Mouse (Mus musculus): ENCODE measurements at regions not wholly inside any gene's neighbourhood (a gene's known extent, or its start where the extent isn't known, plus 50 kb on each side); places are given as distances from the start of the nearest gene placed in this dataset.
A peak's percentile ranks its signal among the peaks of the same experiment; 100 is the strongest.

- peak; percentile 57 to 65 for DNase-seq
- H3K27me3 ChIP-seq (ENCODE audit: control insufficient read depth, insufficient read depth, low read length) = no peaks in the 10 kb centered on the region
- peaks cover 9% of the 10 kb centered on the region for H3K4me1 ChIP-seq (ENCODE audit: control insufficient read depth, insufficient read depth, low read length)
- no peak overlapping the region for H3K27ac ChIP-seq (ENCODE audit: insufficient read depth, low read length)
- TF ChIP-seq POLR2A (IDR thresholded peaks at IDR 0.05; ENCODE audit: borderline replicate concordance, insufficient read depth, low read length) = no peak
- peak; percentile 75 for TF ChIP-seq CTCF (IDR thresholded peaks at IDR 0.05; ENCODE audit: borderline replicate concordance, insufficient read depth, low read depth, low read length)
- H3K4me3 ChIP-seq (replicated peaks; ENCODE audit: insufficient read depth, low read depth, low read length) = no peak overlapping the region
- 26% methylated on average over 8 of the region's 8 CpGs for WGBS
Observed at GRCm38 (mm10) chr15:87365712-87366361, 178.3 kb upstream of the Fam19a5 start.

DNA sequence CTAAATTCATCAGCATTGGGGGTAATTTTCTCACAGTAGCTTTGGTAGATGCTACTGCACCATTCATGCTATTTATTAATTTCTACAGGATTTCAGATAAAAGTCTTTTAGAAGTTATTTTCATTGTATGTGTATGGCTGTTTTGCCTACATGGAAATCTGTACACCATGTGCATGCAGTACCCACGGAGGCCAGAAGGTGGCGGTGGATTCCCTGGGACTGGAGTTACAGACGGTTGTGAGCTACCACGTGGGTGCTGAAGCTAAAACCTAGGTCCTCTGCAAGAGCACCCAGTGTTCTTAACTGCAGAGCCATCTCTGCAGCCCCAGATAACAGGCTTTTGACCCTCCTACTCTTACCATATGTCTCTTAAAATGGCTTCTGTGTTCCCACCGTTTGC, 176.7 kb upstream of the Fam19a5 start:
- 62% methylated on average over 5 of the region's 5 CpGs for WGBS
- DNase-seq = no peak
- Histone ChIP-seq H3K4me3 (replicated peaks; ENCODE audit: insufficient read depth, low read depth, low read length) (no peak overlapping the region), H3K27me3 (ENCODE audit: control insufficient read depth, insufficient read depth, low read length) (no peaks in the 10 kb centered on the region), H3K27ac (ENCODE audit: insufficient read depth, low read length) (no peak overlapping the region), H3K4me1 (ENCODE audit: control insufficient read depth, insufficient read depth, low read length) (peaks cover 9% of the 10 kb centered on the region)
- TF ChIP-seq CTCF (IDR thresholded peaks at IDR 0.05; ENCODE audit: borderline replicate concordance, insufficient read depth, low read depth, low read length) (peak; percentile 43; the same call in 1 of the 2 replicates), POLR2A (IDR thresholded peaks at IDR 0.05; ENCODE audit: borderline replicate concordance, insufficient read depth, low read length) (no peak)

DNA sequence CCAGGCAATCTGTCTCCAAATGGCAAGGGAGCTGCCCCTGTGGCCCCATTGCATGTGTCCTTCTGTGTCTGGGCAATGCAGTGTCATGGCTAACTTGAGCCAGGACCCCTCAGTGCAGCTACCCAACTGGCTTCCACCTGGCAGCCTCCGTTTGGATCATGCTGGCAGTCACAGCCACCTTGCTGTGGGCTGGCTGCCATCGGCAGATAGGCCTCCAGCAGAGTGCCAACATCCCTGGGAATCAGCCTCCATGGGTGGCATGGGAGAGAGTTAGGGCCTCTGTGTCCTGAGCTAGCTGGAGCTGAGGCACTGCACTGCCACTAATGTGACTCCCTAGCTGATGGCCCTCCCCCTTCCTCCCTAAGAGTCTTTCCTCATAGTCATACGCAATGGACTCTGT, 174.7 kb upstream of the Fam19a5 start:
- Histone ChIP-seq H3K27ac (ENCODE audit: insufficient read depth, low read length) (no peak overlapping the region), H3K4me1 (ENCODE audit: control insufficient read depth, insufficient read depth, low read length) (peaks cover 12% of the 10 kb centered on the region), H3K27me3 (ENCODE audit: control insufficient read depth, insufficient read depth, low read length) (no peaks in the 10 kb centered on the region), H3K4me3 (replicated peaks; ENCODE audit: insufficient read depth, low read depth, low read length) (no peak overlapping the region)
- TF ChIP-seq POLR2A (IDR thresholded peaks at IDR 0.05; ENCODE audit: borderline replicate concordance, insufficient read depth, low read length) (no peak), CTCF (IDR thresholded peaks at IDR 0.05; ENCODE audit: borderline replicate concordance, insufficient read depth, low read depth, low read length) (no peak)
- 39% methylated on average over 3 of the region's 3 CpGs for WGBS
- DNase-seq = peak; percentile 65 to 66

DNA sequence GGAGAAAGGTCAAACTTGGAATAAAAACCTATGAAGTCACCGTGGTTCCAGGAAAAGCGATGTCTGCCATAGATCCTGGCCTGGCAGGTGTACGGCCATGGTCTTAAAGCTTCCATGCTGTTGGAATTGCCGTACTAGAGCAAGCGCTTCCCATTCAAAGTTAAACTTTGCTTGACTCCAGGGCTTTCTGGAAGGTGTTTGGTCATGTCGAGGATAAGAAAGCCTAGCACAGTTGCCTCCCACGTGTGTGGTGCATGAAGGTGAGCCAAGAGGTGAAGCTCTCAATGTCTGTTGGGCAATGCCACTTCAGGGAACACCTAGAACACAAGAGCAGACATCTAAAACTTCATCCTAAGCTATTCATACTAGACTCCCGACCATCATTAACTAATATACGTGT, 174.3 kb upstream of the Fam19a5 start:
- H3K27ac ChIP-seq (ENCODE audit: insufficient read depth, low read length) = no peak overlapping the region
- 91% methylated on average over 9 of the region's 9 CpGs for WGBS
- no peaks in the 10 kb centered on the region for H3K27me3 ChIP-seq (ENCODE audit: control insufficient read depth, insufficient read depth, low read length)
- no peak overlapping the region for H3K4me3 ChIP-seq (replicated peaks; ENCODE audit: insufficient read depth, low read depth, low read length)
- TF ChIP-seq POLR2A (IDR thresholded peaks at IDR 0.05; ENCODE audit: borderline replicate concordance, insufficient read depth, low read length) (no peak), CTCF (IDR thresholded peaks at IDR 0.05; ENCODE audit: borderline replicate concordance, insufficient read depth, low read depth, low read length) (no peak)
- H3K4me1 ChIP-seq (ENCODE audit: control insufficient read depth, insufficient read depth, low read length) = peaks cover 13% of the 10 kb centered on the region
- no peak for DNase-seq

DNA sequence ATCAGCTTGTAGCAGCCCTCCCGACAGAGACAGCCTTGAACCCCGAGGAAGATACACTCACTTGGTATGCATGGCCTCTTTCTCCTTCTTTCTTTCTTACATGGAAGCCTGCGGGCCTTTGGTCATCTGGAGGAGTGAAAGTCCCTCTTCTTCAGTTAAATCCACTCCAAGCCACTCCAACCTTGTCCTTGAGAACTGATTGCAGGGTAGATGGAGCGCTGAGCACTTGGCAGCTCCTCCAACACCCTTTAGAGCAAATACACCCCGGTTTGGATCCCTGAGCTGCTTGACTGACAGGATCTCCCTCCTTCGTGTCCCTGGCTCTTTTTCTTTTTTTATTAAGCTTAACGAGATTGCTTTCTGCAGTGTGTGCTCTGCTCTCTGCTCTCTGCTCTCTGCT, 173.3 kb upstream of the Fam19a5 start:
- Histone ChIP-seq H3K27ac (ENCODE audit: insufficient read depth, low read length) (no peak overlapping the region), H3K27me3 (ENCODE audit: control insufficient read depth, insufficient read depth, low read length) (no peaks in the 10 kb centered on the region), H3K4me1 (ENCODE audit: control insufficient read depth, insufficient read depth, low read length) (peaks cover 17% of the 10 kb centered on the region), H3K4me3 (replicated peaks; ENCODE audit: insufficient read depth, low read depth, low read length) (no peak overlapping the region)
- TF ChIP-seq POLR2A (IDR thresholded peaks at IDR 0.05; ENCODE audit: borderline replicate concordance, insufficient read depth, low read length) (no peak), CTCF (IDR thresholded peaks at IDR 0.05; ENCODE audit: borderline replicate concordance, insufficient read depth, low read depth, low read length) (no peak)
- 89% methylated on average over 7 of the region's 7 CpGs for WGBS
- DNase-seq = no peak

DNA sequence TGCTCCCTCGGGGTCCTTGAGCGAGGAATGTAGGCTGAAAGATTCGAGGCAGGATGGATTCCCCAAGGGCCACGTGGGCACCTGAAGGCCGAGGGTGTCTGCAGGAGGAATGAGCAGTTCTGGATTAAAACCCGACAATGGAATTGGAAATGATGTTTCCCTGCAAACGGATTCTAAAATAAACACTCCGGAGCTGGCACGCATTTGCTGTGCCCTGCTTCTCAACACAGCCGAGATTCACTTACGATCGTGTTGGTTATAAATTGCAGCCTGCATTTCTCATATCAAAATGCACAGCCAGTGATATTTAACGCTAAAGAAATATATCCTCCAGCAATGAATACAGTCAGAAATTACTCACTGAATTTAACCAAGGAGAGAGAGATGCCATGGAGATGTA, 169.4 kb upstream of the Fam19a5 start:
- Histone ChIP-seq H3K4me1 (ENCODE audit: control insufficient read depth, insufficient read depth, low read length) (peaks cover 8% of the 10 kb centered on the region), H3K27me3 (ENCODE audit: control insufficient read depth, insufficient read depth, low read length) (no peaks in the 10 kb centered on the region), H3K4me3 (replicated peaks; ENCODE audit: insufficient read depth, low read depth, low read length) (no peak overlapping the region), H3K27ac (ENCODE audit: insufficient read depth, low read length) (no peak overlapping the region)
- DNase-seq = no peak
- WGBS = 80% methylated on average over 13 of the region's 13 CpGs
- TF ChIP-seq CTCF (IDR thresholded peaks at IDR 0.05; ENCODE audit: borderline replicate concordance, insufficient read depth, low read depth, low read length) (no peak), POLR2A (IDR thresholded peaks at IDR 0.05; ENCODE audit: borderline replicate concordance, insufficient read depth, low read length) (no peak)

GRCm38 (mm10) chr15:87375596-87376194, 168.4 kb upstream of the Fam19a5 start:
- Histone ChIP-seq H3K27me3 (ENCODE audit: control insufficient read depth, insufficient read depth, low read length) (no peaks in the 10 kb centered on the region), H3K27ac (ENCODE audit: insufficient read depth, low read length) (no peak overlapping the region), H3K4me3 (replicated peaks; ENCODE audit: insufficient read depth, low read depth, low read length) (peak overlapping the region; percentile 41), H3K4me1 (ENCODE audit: control insufficient read depth, insufficient read depth, low read length) (peaks cover 8% of the 10 kb centered on the region)
- peak; percentile 50 to 54 for DNase-seq
- no peak for TF ChIP-seq POLR2A (IDR thresholded peaks at IDR 0.05; ENCODE audit: borderline replicate concordance, insufficient read depth, low read length)
- WGBS = 41% methylated on average over 14 of the region's 14 CpGs

- H3K4me3 ChIP-seq (replicated peaks; ENCODE audit: insufficient read depth, low read depth, low read length) = no peak overlapping the region
- 36% methylated on average over 6 of the region's 6 CpGs for WGBS
- peaks cover 46% of the 10 kb centered on the region for H3K4me1 ChIP-seq (ENCODE audit: control insufficient read depth, insufficient read depth, low read length)
- peak; percentile 57 to 81 for DNase-seq
- TF ChIP-seq CTCF (IDR thresholded peaks at IDR 0.05; ENCODE audit: borderline replicate concordance, insufficient read depth, low read depth, low read length) (no peak), POLR2A (IDR thresholded peaks at IDR 0.05; ENCODE audit: borderline replicate concordance, insufficient read depth, low read length) (no peak)
- H3K27ac ChIP-seq (ENCODE audit: insufficient read depth, low read length) = no peak overlapping the region
- H3K27me3 ChIP-seq (ENCODE audit: control insufficient read depth, insufficient read depth, low read length) = no peaks in the 10 kb centered on the region
Observed at GRCm38 (mm10) chr15:87383551-87384265, 160.4 kb upstream of the Fam19a5 start.

All from cerebellum, adult 2 months (tissue).